ENCODE assay signal across 11 mouse cellular contexts in genomic region chr3:37979871-37980270, GRCm38 (mm10).
DNase-seq lines count a peak whose midpoint lies in the region; ATAC-seq and TF ChIP-seq lines count a peak whose summit lies in the region.
"Had no signal": no experiment of that assay in that cellular context is flagged by ENCODE, and none has a peak within 500 bp of the region (broad histone marks: within the 10 kb centered on the region; RNA-seq: fewer than 3 reads in every experiment).

No protein-coding gene starts in this region.

- ATAC-seq in CD4-positive, CD25-positive, alpha-beta regulatory T cell, adult 4 months = no peak

- no peak overlapping the region for H3K4me3 ChIP-seq in ES-E14 (ENCODE audit: insufficient read depth in 1 of 2, low read depth in 1 of 2, low read length in 2 of 2, poor library complexity in 1 of 2, severe bottlenecking in 1 of 2)

- H3K9me3 ChIP-seq in ES-E14 (ENCODE audit: control insufficient read depth, insufficient read depth, low read depth, low read length) = no peaks in the 10 kb centered on the region

- in situ Hi-C loops in ES-E14 (cut with MboI; ENCODE audit: low sequenced_read_pairs in 2 of 2, unreplicated experiment in 2 of 2) = loop anchor here in 1 of 2 experiments (25.0 kb wide), 1 partner anchor 368 kb away; no protein-coding TSS in a partner anchor

- no peak overlapping the region for H3K9ac ChIP-seq in ES-E14 (ENCODE audit: insufficient read depth, low read depth, low read length, poor library complexity, severe bottlenecking)

- H3K36me3 ChIP-seq in ES-E14 (ENCODE audit: control insufficient read depth, insufficient read depth, low read length, poor library complexity, severe bottlenecking) = no peaks in the 10 kb centered on the region

- peak; percentile 78 for DNase-seq in CD4-positive, CD25-positive, alpha-beta regulatory T cell, adult 2 months (ENCODE audit: low read depth, low spot score)
- peak; percentile 7 for DNase-seq in layer of hippocampus, adult 11-12 months (ENCODE audit: low spot score)
- DNase-seq in layer of hippocampus, postnatal 10 days (ENCODE audit: low spot score in 2 of 2) = no peak
- peak; percentile 46 for DNase-seq in ES-E14 (ENCODE audit: low read depth, low spot score)
- peak; percentile 40 for DNase-seq in lung, postnatal 14 days
- no peak for DNase-seq in yolk sac, embryonic 10.5 days (ENCODE audit: low spot score)
- DNase-seq in layer of hippocampus, adult 8-10 months (ENCODE audit: low spot score in 2 of 2) = no peak
- DNase-seq: cerebellum, adult 9-10 months; gastrocnemius, postnatal 25 days; right cerebral cortex, postnatal 25 days had no signal

- no peak overlapping the region for H3K27ac ChIP-seq in ES-E14 (ENCODE audit: insufficient read depth, low read depth, low read length, poor library complexity, severe bottlenecking)

- peaks cover 2 to 8% of the 10 kb centered on the region in 2 experiments; a peak in 2 of 4 replicates for H3K4me1 ChIP-seq in ES-E14 (ENCODE audit: control insufficient read depth in 2 of 2, insufficient read depth in 2 of 2, low read length in 2 of 2, poor library complexity in 1 of 2)

TF ChIP-seq in ES-E14, 5 proteins besides CTCF, POLR2A, EP300 and RAD21:
- TF ChIP-seq HCFC1 (IDR thresholded peaks at IDR 0.05; ENCODE audit: borderline replicate concordance, insufficient read depth, low read length) = no peak
- no peak for TF ChIP-seq ZC3H11A (IDR thresholded peaks at IDR 0.05; ENCODE audit: borderline replicate concordance, low read depth, low read length)
- no peak for TF ChIP-seq MAFK (IDR thresholded peaks at IDR 0.05; ENCODE audit: insufficient read depth, low read depth, low read length)
- TF ChIP-seq ZNF384 (IDR thresholded peaks at IDR 0.05; ENCODE audit: low read depth, low read length) = no peak
- no peak for TF ChIP-seq CHD2 (IDR thresholded peaks at IDR 0.05; ENCODE audit: low read depth, low read length)
TF ChIP-seq in ES-E14: peak in this region for 0.

Comparison
In these comparisons a context has a peak if more than half of its experiments do, and no peak if none do; other contexts are left out.
1. DNase-seq: peak in CD4-positive, CD25-positive, alpha-beta regulatory T cell, adult 2 months (single experiment), layer of hippocampus, adult 11-12 months (single experiment), ES-E14 (single experiment) and lung, postnatal 14 days (single experiment); none in layer of hippocampus, postnatal 10 days (0 of 2), yolk sac, embryonic 10.5 days (single experiment) and layer of hippocampus, adult 8-10 months (0 of 2).